Mouse (Mus musculus) midbrain, embryonic 13.5 days (tissue): ENCODE measurements around the gene Snx27. TPM values are rescaled to one million over a fixed set of nuclear protein-coding genes. Genes with fewer than 3 reads are reported as not detected.
A peak's percentile ranks its signal among the peaks of the same experiment; 100 is the strongest.

ENCODE experiments used
- ATAC-seq: fragments of 200-750 bp; cut with Nextera tagmentation; 2 replicates; pipeline ENCODE4 v1.8.0; 2017; ENCODE audit warnings: mild to moderate bottlenecking, moderate TSS enrichment, moderate library complexity
- H3K27ac ChIP-seq: fragments of 300-500 bp; sonication (generic); 2 replicates; pipeline ENCODE4 v1.5.1; 2015; ENCODE audit warnings: inconsistent platforms, mild to moderate bottlenecking, moderate library complexity
- H3K27me3 ChIP-seq: fragments of 300-500 bp; sonication (generic); 2 replicates; pipeline ENCODE4 v1.6.1; 2015; ENCODE audit warnings: mild to moderate bottlenecking, inconsistent platforms
- H3K36me3 ChIP-seq: fragments of 300-500 bp; sonication (generic); 2 replicates; pipeline ENCODE4 v1.6.1; 2015; ENCODE audit warnings: mild to moderate bottlenecking, inconsistent platforms
- H3K4me1 ChIP-seq: fragments of 300-500 bp; sonication (generic); replicated peaks from 2 replicates; pipeline ENCODE4 v1.6.1; 2015; ENCODE audit warnings: inconsistent platforms
- H3K4me2 ChIP-seq: fragments of 300-500 bp; sonication (generic); replicated peaks from 2 replicates; pipeline ENCODE4 v1.6.1; 2015; ENCODE audit warnings: moderate library complexity, mild to moderate bottlenecking, inconsistent platforms
- H3K4me3 ChIP-seq: fragments of 300-500 bp; sonication (generic); replicated peaks from 2 replicates; pipeline ENCODE4 v1.5.1; 2015; ENCODE audit warnings: mild to moderate bottlenecking, inconsistent platforms
- H3K9ac ChIP-seq: fragments of 300-500 bp; sonication (generic); replicated peaks from 2 replicates; pipeline ENCODE4 v1.6.1; 2015; ENCODE audit warnings: mild to moderate bottlenecking, inconsistent platforms
- H3K9me3 ChIP-seq: fragments of 300-500 bp; sonication (generic); 2 replicates; pipeline ENCODE4 v1.6.1; 2016; ENCODE audit warnings: mild to moderate bottlenecking, inconsistent platforms
- WGBS: fragments of 180-500 bp; shearing (Covaris S2); methylation state at CpG from one replicate; pipeline ENCODE4 v1.1.7; 2015; 5-methylcytosine and 5-hydroxymethylcytosine counted together
- polyA plus RNA-seq: library from polyadenylated mRNA; unstranded; fragments of >200 nt; fragmentation: Nextera tagmentation; extraction: Ambion mirVana; gene quantifications from 2 replicates; pipeline ENCODE4 v1.2.1, GENCODE M21; 2015

Snx27 gene
- polyA plus RNA-seq, 1 experiment from 2014 or later: 69.7 TPM

DNA sequence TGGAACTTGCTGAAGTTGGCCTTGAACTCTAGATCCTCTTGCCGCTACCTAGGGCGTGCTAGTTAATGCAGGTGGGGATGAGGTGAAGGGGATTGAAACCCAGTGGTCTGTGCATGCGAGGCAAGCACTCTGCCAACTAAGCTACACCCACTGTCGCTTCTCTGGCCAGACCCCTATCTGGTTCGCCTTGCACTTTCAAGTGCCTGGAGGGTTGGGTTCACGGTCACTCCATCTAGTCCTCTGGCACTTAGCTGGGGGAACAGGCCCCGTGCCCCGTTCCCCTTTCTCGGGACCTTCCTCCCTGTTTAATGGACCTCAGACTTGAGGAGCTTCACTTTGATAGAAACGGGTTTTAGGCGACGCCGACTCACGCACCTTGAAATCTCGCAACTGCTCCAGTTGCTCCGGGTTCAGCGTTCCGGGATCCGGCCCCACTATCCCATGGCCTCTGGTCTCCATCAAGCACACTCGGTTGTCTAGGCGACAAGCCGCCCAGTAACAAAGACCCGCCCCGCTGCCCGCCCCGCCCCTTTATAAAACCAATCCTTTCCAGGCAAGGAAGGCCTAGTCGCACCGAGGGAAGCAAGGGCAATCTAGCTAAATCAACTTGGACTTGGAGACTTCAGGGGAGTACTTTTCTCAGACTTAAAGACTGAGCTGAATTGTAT, 109.9 kb downstream of the Snx27 start:
- H3K27me3 ChIP-seq: no peaks in the 10 kb centered on the region
- H3K36me3 ChIP-seq: no peaks in the 10 kb centered on the region
- H3K9ac ChIP-seq: peak overlapping the region; percentile 4
- H3K4me2 ChIP-seq: peak overlapping the region; percentile 51
- WGBS: 10% methylated on average over 28 of the region's 28 CpGs
- H3K9me3 ChIP-seq: no peaks in the 10 kb centered on the region
- H3K4me1 ChIP-seq: peaks cover 45% of the 10 kb centered on the region
- H3K4me3 ChIP-seq: peak overlapping the region; percentile 33
- ATAC-seq: peak; percentile 79
- peak overlapping the region; percentile 61 for H3K27ac ChIP-seq

DNA sequence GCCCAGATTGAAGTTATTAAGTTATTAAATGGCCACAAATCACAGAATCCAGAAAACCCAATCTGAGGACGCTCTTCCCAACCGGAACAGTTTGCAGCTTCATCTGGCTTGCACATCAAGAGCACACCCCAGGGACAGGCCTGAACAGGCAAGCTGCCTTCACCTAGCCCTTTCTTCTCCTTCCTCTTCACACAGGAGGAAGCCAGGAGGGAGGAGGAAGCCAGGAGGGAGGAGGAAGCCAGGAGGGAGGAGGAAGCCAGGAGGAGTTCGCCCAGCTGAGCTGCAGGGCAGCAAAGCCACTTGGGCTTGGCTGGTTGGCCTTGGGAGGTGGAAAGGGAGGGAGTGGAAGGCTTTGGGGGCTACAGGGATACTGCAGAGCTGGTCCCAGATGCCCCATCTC, 113.6 kb downstream of the Snx27 start:
- Histone ChIP-seq H3K9ac (no peak overlapping the region), H3K4me1 (peaks cover 46% of the 10 kb centered on the region), H3K27me3 (no peaks in the 10 kb centered on the region), H3K9me3 (no peaks in the 10 kb centered on the region), H3K27ac (no peak overlapping the region), H3K36me3 (no peaks in the 10 kb centered on the region), H3K4me2 (no peak overlapping the region), H3K4me3 (no peak overlapping the region)
- WGBS: 62% methylated on average over 3 of the region's 3 CpGs
- ATAC-seq: no peak

DNA sequence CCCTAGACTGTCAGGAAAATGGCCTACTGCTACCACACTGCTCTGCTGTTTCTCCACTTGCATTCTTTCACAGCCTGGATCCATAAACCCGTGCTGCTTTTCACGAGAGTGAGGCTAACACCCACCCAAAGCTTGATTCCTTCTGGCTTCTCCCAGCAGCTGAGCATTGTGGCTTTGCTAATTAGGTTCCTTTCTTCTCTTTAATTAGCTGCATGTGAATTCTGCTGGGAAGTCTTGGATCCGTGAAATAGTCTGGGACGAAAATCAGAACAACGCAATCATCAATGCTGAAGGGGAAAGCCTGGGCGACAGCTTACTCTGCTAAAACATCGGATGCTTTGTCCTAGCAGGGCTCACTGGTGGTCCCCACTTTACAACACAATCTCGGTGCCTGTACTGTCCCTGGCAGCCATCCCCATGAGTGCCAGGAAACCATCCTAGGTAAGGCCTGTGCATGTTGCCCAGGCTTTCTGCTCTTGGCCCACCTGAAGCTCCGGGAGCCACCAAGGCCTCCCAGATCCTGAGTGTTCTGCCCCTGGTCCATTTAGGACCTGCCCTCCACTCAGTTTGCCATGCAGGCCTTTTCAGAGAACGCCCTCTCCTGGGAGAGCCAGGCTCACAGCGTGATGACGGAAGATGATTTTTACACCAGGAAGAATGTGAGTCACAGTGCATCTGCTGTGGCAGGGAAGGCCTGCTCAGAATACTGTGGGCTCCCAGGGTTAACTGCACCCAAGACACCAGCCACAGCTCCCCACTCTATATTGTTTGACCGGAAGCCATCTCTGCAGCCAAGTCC, 116.7 kb downstream of the Snx27 start:
- Histone ChIP-seq H3K27me3 (no peaks in the 10 kb centered on the region), H3K9me3 (no peaks in the 10 kb centered on the region), H3K27ac (peak overlapping the region; percentile 90), H3K4me2 (no peak overlapping the region), H3K4me1 (peaks cover 36% of the 10 kb centered on the region), H3K36me3 (no peaks in the 10 kb centered on the region), H3K4me3 (no peak overlapping the region), H3K9ac (peak overlapping the region; percentile 49; the same call in 1 of the 2 replicates)
- WGBS: 40% methylated on average over 13 of the region's 13 CpGs
- peak; percentile 62 for ATAC-seq

DNA sequence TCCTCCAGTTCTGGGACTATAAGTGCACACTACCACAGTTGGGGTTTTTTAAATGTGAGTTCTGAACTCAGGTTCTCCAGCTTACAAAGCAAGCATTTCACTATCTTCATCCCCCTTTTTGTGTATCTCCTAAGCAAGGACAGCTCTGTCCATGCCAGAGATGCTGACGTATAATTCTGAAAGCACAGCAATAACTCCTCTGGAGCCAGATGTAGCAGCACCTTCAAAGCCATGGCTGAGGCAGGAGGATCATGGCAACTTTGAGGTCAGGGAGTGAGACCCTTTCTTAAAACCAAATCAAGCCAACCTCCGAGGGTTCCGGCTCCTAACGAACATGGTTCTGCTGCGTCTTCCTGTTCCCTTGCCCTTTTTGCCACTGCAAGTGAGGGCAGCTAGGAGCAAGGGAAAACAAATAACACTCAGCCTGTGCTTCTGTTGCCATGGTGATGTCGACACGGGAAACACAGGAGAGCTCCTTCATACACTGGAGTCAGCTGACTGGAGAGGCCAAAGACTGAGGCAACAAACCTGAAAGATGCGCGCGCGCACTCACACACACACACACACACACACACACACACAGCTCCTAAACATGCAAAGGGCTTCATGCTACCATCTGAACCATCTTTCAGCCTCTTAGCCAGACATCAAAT, 118.5 kb downstream of the Snx27 start:
- Histone ChIP-seq H3K4me3 (no peak overlapping the region), H3K27ac (peak overlapping the region; percentile 90), H3K9me3 (no peaks in the 10 kb centered on the region), H3K4me2 (peak overlapping the region; percentile 14), H3K27me3 (no peaks in the 10 kb centered on the region), H3K9ac (0 out of 2 replicates have a peak overlapping the region, but pooled peaks have one; percentile 23), H3K36me3 (no peaks in the 10 kb centered on the region), H3K4me1 (peaks cover 34% of the 10 kb centered on the region)
- ATAC-seq: peak; percentile 83
- WGBS: 36% methylated on average over 11 of the region's 11 CpGs

DNA sequence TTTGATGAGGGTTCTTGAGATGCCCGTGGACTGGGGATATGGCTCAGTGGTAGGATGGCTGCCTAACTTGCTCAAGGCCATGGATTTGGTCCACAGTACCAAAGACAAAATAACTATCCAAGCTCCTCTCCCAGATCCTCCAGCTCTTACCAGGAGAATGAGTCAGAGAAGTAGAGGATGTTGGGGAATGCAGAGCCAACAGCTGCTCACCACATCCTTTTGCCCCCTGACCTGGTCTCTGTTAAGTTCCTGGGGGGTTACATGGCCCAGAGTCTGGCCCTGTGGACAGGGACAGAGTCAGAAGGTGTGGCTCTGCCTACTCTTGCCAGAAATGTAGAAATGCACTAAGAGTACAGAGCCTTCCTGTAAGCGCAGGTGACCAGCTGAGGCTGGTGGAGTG, 122.7 kb downstream of the Snx27 start:
- H3K27me3 ChIP-seq: peaks cover 9% of the 10 kb centered on the region
- no peak overlapping the region for H3K9ac ChIP-seq
- H3K4me1 ChIP-seq: peaks cover 21% of the 10 kb centered on the region
- H3K36me3 ChIP-seq: no peaks in the 10 kb centered on the region
- 96% methylated on average over 2 of the region's 2 CpGs for WGBS
- H3K27ac ChIP-seq: no peak overlapping the region
- H3K9me3 ChIP-seq: no peaks in the 10 kb centered on the region
- H3K4me3 ChIP-seq: no peak overlapping the region
- H3K4me2 ChIP-seq: no peak overlapping the region
- no peak for ATAC-seq

DNA sequence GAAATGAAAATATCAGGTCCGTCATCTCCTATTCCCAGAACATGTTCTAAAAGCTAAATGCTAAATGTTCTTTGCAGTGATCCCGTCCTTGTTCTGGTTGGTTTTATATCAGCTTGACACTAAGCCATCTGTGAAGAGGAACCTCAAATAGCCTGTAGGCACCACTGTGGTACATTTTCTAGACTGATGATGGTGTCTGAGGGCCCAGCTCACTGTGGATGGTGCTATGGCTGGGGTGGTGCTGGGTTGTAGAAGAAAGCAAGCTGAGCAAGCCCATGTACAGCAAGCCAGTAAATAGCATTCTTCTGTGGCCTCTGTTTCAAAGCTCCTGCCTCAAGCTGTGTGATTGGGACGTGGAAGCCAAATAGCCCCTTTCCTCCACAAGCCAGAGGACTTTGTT, 125.5 kb downstream of the Snx27 start:
- WGBS: 75% methylated on average over 3 of the region's 3 CpGs
- 0 out of 2 replicates have a peak, but pooled peaks cover 4% of the 10 kb centered on the region for H3K4me1 ChIP-seq
- peaks cover 9% of the 10 kb centered on the region for H3K27me3 ChIP-seq
- no peaks in the 10 kb centered on the region for H3K9me3 ChIP-seq
- H3K36me3 ChIP-seq: no peaks in the 10 kb centered on the region
- peak overlapping the region; percentile 41; the same call in 1 of the 2 replicates for H3K4me3 ChIP-seq
- H3K27ac ChIP-seq: no peak overlapping the region
- H3K9ac ChIP-seq: peak overlapping the region; percentile 53; the same call in 1 of the 2 replicates
- peak; percentile 40; the same call in 1 of the 2 replicates for ATAC-seq
- H3K4me2 ChIP-seq: peak overlapping the region; percentile 50; the same call in 1 of the 2 replicates

DNA sequence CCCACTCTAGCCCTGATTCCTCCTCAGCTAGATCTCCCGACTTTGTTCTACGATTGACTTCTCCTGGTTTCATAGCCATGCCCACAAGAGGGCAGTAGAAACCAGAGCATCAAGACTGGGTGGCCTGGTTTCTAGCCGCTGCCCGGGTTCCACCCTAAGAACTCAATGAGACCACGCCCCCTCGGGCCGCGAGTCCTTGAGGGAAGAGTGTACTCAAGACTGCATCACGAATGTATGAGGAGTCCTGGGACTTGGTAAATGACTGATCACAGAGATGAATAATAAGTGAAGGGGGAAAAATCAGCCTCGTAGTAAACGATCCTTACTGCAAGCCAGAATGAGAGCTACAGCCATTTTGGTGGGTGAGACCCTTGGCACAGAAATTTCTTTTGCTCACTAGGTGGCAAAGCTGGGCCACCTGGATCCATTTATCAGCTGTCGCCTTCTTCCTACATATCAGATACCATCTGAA, 126.0 kb downstream of the Snx27 start:
- Histone ChIP-seq H3K36me3 (no peaks in the 10 kb centered on the region), H3K9ac (peak overlapping the region; percentile 53), H3K27ac (no peak overlapping the region), H3K9me3 (no peaks in the 10 kb centered on the region), H3K4me3 (peak overlapping the region; percentile 41), H3K4me1 (0 out of 2 replicates have a peak, but pooled peaks cover 4% of the 10 kb centered on the region), H3K27me3 (peaks cover 9% of the 10 kb centered on the region), H3K4me2 (peak overlapping the region; percentile 50)
- WGBS: 3% methylated on average over 12 of the region's 12 CpGs
- ATAC-seq: peak; percentile 93

DNA sequence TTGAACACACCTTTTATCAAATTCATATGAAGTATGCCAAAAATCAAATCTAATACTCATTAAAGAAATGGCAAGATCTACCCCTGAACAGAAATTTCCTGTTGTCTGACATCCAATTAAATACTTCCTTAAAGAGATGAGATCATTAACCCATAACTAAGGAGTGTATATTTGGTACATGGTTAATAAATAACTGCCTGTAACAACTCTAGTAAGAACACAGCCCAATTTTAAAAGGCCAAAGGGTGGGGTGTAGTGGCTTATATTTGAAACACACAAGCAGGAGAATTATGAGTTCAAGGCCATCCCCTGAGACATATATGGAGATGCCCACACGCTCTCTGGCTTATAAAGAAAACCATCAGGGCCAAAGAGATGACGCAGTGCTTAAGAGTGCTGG, 133.1 kb downstream of the Snx27 start:
- no peaks in the 10 kb centered on the region for H3K9me3 ChIP-seq
- 96% methylated on average over 2 of the region's 2 CpGs for WGBS
- peaks cover 46% of the 10 kb centered on the region for H3K36me3 ChIP-seq
- peaks cover 3% of the 10 kb centered on the region for H3K4me1 ChIP-seq
- ATAC-seq: no peak
- H3K4me3 ChIP-seq: no peak overlapping the region
- no peak overlapping the region for H3K4me2 ChIP-seq
- no peak overlapping the region for H3K9ac ChIP-seq
- no peak overlapping the region for H3K27ac ChIP-seq
- no peaks in the 10 kb centered on the region for H3K27me3 ChIP-seq

Other genes with a start within 250 kb of the Snx27 start
- 0.46 TPM in 1 of 2 replicates, not detected in the other for gene Them5, start 240.6 kb downstream of the Snx27 start, polyA plus RNA-seq
- gene C2cd4d, start 220.3 kb downstream of the Snx27 start, polyA plus RNA-seq: 2.0 and 2.2 TPM in 2 replicates
- gene Rorc, start 209.9 kb downstream of the Snx27 start, polyA plus RNA-seq: 0.79 and 1.0 TPM in 2 replicates
- 0.83 and 1.4 TPM in 2 replicates for gene Lingo4, start 184.2 kb downstream of the Snx27 start, polyA plus RNA-seq
- gene Tdrkh, start 169.4 kb downstream of the Snx27 start, polyA plus RNA-seq: 61.6 and 63.1 TPM in 2 replicates
- 61.3 and 63.2 TPM in 2 replicates for gene Mrpl9, start 139.4 kb downstream of the Snx27 start, polyA plus RNA-seq
- 0.89 and 1.2 TPM in 2 replicates for gene Oaz3, start 138.8 kb downstream of the Snx27 start, polyA plus RNA-seq
- 396 and 399 TPM in 2 replicates for gene Celf3, start 104.4 kb downstream of the Snx27 start, polyA plus RNA-seq
- gene Riiad1, start 102.4 kb downstream of the Snx27 start, polyA plus RNA-seq: 24.3 and 26.1 TPM in 2 replicates
- gene Gm10972, start 60.4 kb upstream of the Snx27 start, polyA plus RNA-seq: not detected in 2 replicates
- 3.6 and 3.7 TPM in 2 replicates for gene Tuft1, start 76.2 kb upstream of the Snx27 start, polyA plus RNA-seq
- gene Selenbp2, start 110.8 kb upstream of the Snx27 start, polyA plus RNA-seq: not detected in 2 replicates
- gene Cgn, start 203.8 kb upstream of the Snx27 start, polyA plus RNA-seq: 5.3 and 6.0 TPM in 2 replicates